Mouse (Mus musculus) spleen, adult 18-20 months (tissue): Measurements from ENCODE around the gene Tm6sf1.

Source experiments
- DNase-seq, 2 experiments: peaks; one replicate each; pipeline ENCODE4 v3.0.0; 2022; ENCODE audit warnings: mixed read lengths in 2 of 2

Tm6sf1 gene

DNA sequence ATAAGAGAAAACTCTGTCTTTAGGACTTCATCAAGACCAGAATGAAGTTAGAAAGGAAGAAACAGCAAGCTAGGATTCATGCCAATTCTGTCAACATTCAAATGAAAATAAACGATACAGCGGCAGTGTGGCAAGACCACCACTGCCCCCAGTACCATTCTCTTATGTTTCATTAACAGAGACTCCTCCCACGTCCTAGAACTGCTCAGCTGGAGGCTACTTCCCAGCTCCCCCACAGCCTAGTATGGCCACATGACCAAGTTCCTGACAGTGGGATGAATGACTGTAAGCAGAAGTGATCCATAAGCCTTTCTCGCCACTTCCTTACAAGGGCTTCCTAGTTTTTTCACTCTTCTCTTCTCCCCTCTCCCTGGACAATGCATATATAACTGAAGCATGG lies 45.3 kb downstream of the Tm6sf1 start:
- no peak for DNase-seq

GRCm38 (mm10) chr7:81904926-81905325 lies 46.1 kb downstream of the Tm6sf1 start:
- DNase-seq = no peak

DNA sequence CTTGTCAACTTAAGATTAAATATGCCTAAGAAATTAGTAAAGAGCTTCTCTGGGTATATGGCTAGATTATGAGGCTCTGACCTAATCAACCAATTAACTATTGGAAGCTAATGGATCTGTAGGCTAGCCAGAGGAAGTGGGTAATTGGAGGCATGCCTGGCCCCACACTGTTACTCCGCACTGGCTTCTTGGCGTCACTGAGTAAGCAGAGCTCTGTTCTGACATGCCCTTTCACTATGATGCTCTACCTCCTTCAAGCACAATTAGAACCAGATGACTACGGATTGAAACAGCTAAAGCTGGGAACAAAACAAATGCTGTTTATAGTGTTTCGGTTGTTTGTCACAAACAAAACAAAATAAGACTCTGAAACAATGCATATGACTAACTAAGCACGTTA lies 59.5 kb downstream of the Tm6sf1 start:
- no peak for DNase-seq

DNA sequence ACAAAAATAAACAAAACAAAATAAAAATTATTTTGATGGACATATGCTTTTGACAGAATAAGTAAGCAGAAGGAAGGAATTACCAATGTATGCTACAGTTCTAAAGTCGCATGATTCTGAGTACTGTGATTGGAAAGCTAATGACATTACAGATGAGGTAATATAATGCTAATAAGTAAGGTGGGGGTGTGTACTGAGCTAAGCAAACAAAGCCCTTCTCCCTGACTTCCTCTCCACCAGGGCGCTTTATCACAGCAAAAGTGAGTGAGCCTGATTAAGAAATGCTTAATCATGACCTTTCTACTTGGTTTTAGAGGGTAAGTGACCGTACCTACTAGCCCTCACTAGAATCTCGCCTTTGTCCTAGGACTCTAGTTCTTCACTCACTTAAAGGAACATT lies 61.5 kb downstream of the Tm6sf1 start:
- no peak for DNase-seq

- DNase-seq = no peak
These were observed 62.7 kb downstream of the Tm6sf1 start for GRCm38 (mm10) chr7:81921379-81921952.

DNA sequence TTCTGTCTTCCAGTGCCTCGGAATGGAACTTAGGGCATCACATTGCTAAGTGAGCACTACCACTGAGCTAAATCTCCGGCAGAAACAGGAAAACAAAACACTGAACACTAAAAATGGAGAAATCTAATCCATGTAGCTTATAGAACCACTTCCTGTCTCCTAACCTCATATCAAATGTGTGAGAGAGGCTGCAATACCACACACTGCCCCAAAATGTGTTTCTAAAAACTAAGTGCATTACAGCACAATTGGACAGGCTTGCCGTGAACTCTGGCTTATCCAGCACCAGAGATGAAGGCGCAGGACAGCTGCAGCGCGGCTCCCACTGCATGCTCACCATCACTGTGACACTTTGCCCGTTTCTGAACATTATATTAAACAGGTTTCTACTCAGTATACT lies 70.2 kb downstream of the Tm6sf1 start:
- no peak for DNase-seq

GRCm38 (mm10) chr7:81932521-81933045 lies 73.8 kb downstream of the Tm6sf1 start:
- no peak for DNase-seq

DNA sequence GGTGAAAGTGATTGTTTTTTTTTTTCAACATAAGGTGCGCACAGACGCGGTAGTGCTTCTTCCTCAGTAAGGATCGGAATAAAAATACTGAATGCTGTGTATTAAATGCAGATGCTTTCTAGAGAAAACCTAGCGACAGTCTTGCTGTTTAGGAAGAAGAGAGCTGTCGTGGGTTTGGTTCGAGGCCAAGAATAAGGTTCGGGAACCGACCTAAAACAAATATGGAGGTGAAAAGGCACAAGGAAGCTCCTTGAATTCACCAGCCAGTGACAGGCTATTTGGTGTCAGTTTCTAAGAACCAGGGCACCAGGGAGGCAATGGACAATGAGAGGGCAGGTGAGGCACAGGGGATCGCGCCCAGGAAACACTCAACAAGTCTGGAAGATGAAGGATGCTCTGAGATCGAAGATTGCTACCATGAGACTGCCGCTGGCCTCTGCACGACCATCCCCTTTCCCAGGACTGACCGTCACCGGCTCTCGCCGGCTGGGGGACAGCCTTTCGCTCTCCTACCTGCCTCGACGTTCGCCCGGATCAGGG lies 74.3 kb downstream of the Tm6sf1 start:
- DNase-seq = no peak

DNA sequence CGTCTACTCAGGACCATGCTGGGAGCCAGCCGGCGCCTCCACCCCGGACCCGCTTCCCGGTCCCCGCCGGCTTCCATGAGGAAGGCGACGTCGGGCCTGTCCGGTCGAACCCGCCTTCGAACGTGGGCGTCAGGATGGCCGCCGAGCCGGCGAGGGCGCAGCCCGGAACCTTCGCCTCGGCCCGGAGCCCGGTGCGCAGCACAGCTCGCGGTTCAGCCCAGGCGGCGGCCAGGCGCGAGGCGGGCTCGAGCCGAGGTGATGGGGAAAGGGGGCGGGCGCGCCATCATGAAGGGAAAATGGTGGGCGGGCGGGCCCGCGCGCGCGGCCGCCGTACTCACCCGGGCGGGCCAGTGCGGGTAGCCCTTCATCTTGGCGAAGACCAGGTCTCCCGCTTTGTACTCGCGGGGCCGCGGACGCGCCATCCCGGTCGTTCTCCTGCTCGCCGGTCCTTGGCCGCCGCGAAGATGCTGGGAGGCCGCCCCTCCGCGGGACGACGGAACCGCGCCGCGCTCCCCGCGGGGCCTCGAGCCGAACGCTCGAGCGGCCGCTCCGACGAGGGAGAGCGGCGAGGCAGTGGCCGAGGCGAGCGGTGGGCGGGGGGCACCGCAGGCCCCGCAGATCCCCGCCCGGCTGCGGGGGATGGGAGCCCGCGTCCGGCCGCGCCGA lies 74.9 kb downstream of the Tm6sf1 start:
- peak; percentile 20 to 54 for DNase-seq
